Mouse (Mus musculus) testis, adult 2 months (tissue): ENCODE measurements at regions not wholly inside any gene's neighbourhood (a gene's known extent, or its start where the extent isn't known, plus 50 kb on each side); places are given as distances from the start of the nearest gene placed in this dataset.

Experiments used
- CTCF ChIP-seq: fragments of 200-500 bp; IDR thresholded peaks from 2 replicates; pipeline ENCODE4 v1.5.1; 2012; ENCODE audit warnings: low read depth, mild to moderate bottlenecking, inconsistent platforms, low read length, moderate library complexity; ENCODE audit not compliant: control insufficient read depth, insufficient read depth, insufficient replicate concordance
- POLR2A ChIP-seq: fragments of 200-500 bp; IDR thresholded peaks from 2 replicates; pipeline ENCODE4 v1.6.1; 2012; ENCODE audit warnings: low read depth, mild to moderate bottlenecking, inconsistent platforms, low read length, moderate library complexity; ENCODE audit not compliant: control insufficient read depth

DNA sequence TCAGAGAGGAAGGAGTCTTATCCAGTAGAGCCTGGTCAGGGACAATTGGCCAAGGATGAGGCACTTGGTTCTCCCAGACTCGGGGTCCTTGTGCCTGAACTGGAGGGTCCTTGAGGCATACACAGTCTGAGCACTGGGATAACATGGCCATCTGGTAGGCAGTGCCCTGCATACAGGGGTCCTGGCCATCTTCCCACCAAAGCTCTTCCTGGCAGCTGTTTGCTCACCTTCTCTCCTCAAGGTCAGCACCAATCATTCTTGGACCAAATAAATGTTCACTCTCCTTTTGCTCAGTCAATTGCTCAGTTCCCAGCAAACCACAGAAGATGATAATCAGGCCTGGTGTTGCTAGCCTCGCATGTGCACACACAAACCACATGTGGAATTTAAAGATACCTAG is 242.6 kb upstream of the Shh start:
- TF ChIP-seq CTCF (no peak), POLR2A (no peak)
